Mouse (Mus musculus) neural tube, postnatal 0 days (tissue): Measurements from ENCODE around the gene Gpr61. TPM values are rescaled to one million over a fixed set of nuclear protein-coding genes. Genes with fewer than 3 reads are reported as not detected.

ENCODE experiments used
- polyA plus RNA-seq: library from polyadenylated mRNA; unstranded; fragments of >200 nt; fragmentation: Nextera tagmentation; extraction: Ambion mirVana; gene quantifications from 2 replicates; pipeline ENCODE4 v1.2.1, GENCODE M21; 2015

Gpr61 gene
- 8.6 TPM in 2 replicates for polyA plus RNA-seq

GRCm38 (mm10) chr3:108154656-108155055, at the start of gene Gpr61:
Gpr61 (minus strand) TSS chr3:108154882.

DNA sequence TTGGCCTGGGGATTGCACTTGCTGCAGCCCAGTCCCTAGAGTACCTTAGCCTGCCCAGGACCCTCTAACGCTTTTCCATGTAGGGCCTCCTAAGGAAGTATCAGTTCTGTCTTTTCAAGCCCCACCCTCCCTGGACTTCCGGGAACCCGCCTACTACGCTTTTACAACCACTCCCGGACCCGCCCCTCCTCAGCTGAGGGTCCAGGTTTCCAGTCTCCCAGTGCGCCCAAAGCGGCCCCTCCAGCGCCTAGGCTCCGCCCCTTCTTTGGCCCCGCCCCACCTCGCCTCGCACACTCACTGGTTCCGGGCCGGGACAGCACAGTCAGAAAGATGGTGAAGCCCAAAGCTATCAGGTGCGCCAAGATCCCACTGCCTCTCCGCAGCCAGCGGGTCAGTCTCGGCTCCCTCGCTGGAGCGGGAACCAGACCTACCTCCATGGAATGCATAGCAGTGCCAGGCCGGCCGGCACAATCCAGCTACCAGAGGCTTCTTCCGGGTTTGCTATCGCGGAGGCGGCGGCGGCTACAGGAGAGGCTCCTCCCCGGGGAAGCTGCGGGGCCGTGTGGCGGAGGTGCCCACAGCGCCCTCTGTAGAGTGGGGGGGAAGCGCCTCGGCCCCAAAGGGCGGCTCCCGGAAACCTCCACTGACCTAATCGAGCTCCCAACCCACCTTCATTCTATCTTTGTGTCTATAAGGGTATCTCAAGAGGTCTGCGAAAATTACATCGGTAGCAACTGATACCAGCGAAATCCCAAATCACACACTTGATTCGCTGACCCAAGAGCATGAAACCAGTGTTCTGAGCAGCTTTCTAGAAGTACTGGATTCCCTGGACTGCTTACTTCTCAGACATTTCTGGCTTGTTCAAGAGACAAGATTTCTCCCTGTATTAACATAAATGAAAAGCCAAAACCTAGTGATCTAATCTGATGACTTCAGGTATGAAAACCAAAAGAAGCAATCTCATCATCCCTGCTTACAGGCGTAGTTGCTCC, 45.9 kb upstream of the Gpr61 start, which contains the start of gene Cyb561d1:
Gene Cyb561d1 (minus strand): TSS at position 884 of the 995 bp plus-strand sequence.

DNA sequence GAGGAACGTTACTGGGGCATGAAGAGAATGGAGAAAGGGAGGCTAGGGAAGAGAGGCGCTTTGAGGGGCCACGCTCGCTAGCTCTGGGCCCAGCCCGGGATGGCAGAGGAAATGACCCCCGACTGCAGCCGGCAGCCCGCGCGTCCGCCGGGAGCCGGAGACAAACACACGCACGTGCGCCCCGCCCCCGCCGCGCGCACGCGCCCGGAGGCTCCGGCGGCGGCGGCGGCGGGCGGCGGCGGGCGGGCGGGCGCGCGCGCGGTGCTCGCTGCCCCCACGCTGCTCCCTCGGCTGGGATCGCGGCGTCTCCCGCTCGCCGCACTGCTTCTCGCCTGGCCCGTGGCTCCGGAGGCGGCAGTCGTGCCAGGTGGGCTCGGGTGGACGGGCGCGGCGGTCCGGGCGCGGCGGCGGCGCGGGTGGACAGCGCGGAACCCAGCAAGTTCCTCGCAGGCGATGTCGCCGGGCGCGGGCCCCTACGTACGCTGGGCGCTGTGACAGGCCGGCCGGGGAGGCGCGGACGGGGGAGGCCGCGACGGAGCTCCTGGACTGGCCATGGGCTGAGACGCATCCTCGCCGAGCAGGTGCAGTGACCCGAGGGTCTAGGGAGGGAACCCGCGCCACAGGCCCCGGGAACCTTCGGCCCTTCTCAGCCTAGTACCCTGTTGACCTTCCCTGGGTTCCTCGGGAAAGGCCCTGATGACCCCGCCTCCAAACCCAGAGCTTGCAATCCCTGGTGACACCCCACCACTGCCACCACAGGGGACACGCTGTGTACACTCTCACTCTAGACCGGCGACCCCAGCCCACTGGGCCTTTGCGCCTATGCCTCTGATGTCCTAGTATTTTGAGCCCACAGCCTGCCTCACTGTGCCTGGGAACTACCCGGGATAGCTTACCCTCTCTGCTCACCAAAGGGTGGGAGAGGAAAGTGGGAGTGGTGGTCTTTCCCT, 31.7 kb upstream of the Gpr61 start, which contains the start of gene Amigo1:
Gene Amigo1 (plus strand): TSS at position 238 of the 950 bp plus-strand sequence.

DNA sequence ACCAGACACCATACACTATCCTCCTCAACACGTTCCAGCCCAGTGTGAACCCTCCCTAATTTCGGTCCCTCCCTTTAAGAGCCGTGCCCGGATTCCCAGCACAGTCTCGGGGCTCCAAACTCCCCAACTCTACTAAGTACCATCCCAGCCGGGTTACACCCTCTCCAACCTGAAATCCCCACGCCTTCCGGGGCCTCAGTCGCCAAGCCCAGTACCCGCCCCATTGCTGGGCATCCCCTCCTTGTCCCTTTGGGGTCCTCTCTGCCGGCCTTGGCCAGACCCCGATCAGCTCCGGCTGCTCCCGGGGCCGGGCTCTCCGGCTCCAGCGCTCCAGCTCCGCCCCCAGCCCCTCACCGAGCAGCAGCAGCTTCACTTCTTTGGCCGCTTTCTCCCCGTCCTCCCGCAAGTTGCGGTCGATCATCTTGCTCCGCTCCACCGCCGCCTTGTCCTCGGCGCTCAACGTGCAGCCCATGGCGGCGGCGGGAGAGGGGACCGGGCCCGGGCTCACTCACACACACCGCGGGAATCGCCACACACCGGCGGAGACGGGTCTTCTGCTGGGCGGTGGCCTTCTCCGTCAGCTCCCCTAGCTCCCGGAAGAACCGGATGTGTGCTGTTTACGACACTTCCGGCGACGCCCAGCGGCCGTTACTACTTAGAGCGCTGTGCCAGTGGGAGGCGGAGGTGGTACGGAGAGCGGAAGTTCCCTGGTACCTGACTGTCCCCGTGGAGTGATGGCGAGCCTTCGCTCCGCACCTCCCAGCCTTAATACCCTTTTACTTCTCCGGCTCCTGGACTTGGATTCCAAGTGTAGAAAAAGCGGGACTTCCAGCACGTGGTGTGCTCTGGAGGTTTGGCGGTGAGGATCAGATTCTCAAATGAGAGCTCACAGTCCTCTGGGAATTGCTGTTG, 8.9 kb downstream of the Gpr61 start, which contains the start of gene Gnai3:
Gene Gnai3 (minus strand): TSS at position 613 of the 912 bp plus-strand sequence.

Other genes with a start within 250 kb of the Gpr61 start
- gene Gstm7, start 223.1 kb downstream of the Gpr61 start, polyA plus RNA-seq: 35.9 and 41.4 TPM in 2 replicates
- gene Gstm6, start 211.1 kb downstream of the Gpr61 start, polyA plus RNA-seq: 13.3 and 16.4 TPM in 2 replicates
- not detected in 2 replicates for gene Gstm3, start 185.6 kb downstream of the Gpr61 start, polyA plus RNA-seq
- gene Gstm2, start 168.4 kb downstream of the Gpr61 start, polyA plus RNA-seq: 12.0 and 19.7 TPM in 2 replicates
- 540 and 612 TPM in 2 replicates for gene Gstm1, start 136.9 kb downstream of the Gpr61 start, polyA plus RNA-seq
- 24.6 and 24.8 TPM in 2 replicates for gene Gstm4, start 110.0 kb downstream of the Gpr61 start, polyA plus RNA-seq
- 46.4 and 51.5 TPM in 2 replicates for gene Ampd2, start 68.2 kb downstream of the Gpr61 start, polyA plus RNA-seq
- gene Gnat2, start 62.1 kb downstream of the Gpr61 start, polyA plus RNA-seq: 0.09 TPM in 1 of 2 replicates, not detected in the other
- 74.5 and 76.0 TPM in 2 replicates for gene Gnai3, start 8.7 kb downstream of the Gpr61 start, polyA plus RNA-seq
- gene Amigo1, start 31.5 kb upstream of the Gpr61 start, polyA plus RNA-seq: 13.9 and 16.3 TPM in 2 replicates
- gene Cyb561d1, start 46.3 kb upstream of the Gpr61 start, polyA plus RNA-seq: 2.4 and 2.7 TPM in 2 replicates
- 12.6 and 13.1 TPM in 2 replicates for gene Atxn7l2, start 56.1 kb upstream of the Gpr61 start, polyA plus RNA-seq
- 0.45 and 0.62 TPM in 2 replicates for gene Sypl2, start 71.8 kb upstream of the Gpr61 start, polyA plus RNA-seq
- gene Psma5, start 102.0 kb upstream of the Gpr61 start, polyA plus RNA-seq: 236 and 243 TPM in 2 replicates
- gene Sort1, start 129.2 kb upstream of the Gpr61 start, polyA plus RNA-seq: 13.1 and 15.4 TPM in 2 replicates
- gene Mybphl, start 210.0 kb upstream of the Gpr61 start, polyA plus RNA-seq: 0.15 and 0.18 TPM in 2 replicates
- 4.7 and 5.3 TPM in 2 replicates for gene Psrc1, start 229.0 kb upstream of the Gpr61 start, polyA plus RNA-seq